Mouse (Mus musculus) MEL (cell line): ENCODE measurements around the gene Tbxas1. TPM values are rescaled to one million over a fixed set of nuclear protein-coding genes. Genes with fewer than 3 reads are reported as not detected.
A peak's percentile ranks its signal among the peaks of the same experiment; 100 is the strongest.

Experiments used
- DNase-seq: peaks from one replicate; pipeline ENCODE4 v3.0.0; 2011; ENCODE audit warnings: low read depth, low spot score
- H3K27ac ChIP-seq: 2 replicates; pipeline ENCODE4 v1.5.1; 2012; ENCODE audit warnings: low read depth, mild to moderate bottlenecking, control low read depth, low read length, moderate library complexity; ENCODE audit not compliant: control insufficient read depth
- H3K27me3 ChIP-seq, 2 experiments: fragments of 150-350 bp in 1 of 2; sonication (generic) in 1 of 2; 2 replicates each; pipeline ENCODE4 v1.6.1; 2012; ENCODE audit warnings: low read length in 2 of 2, mild to moderate bottlenecking in 2 of 2, improper control_type of control experiment in 1 of 2, moderate library complexity in 1 of 2; ENCODE audit not compliant: insufficient read depth in 2 of 2, control insufficient read depth in 1 of 2
- H3K36me3 ChIP-seq, 2 experiments: 2 replicates each; pipeline ENCODE4 v1.6.1; 2012 to 2014; ENCODE audit warnings: low read length in 2 of 2, improper control_type of control experiment in 1 of 2, inconsistent platforms in 1 of 2, mild to moderate bottlenecking in 1 of 2; ENCODE audit not compliant: insufficient read depth in 2 of 2, control insufficient read depth in 1 of 2
- H3K4me1 ChIP-seq, 2 experiments: fragments of 150-350 bp in 1 of 2; sonication (generic) in 1 of 2; 2 replicates each; pipeline ENCODE4 v1.6.1; 2012; ENCODE audit warnings: low read length in 2 of 2, improper control_type of control experiment in 1 of 2, mild to moderate bottlenecking in 1 of 2; ENCODE audit not compliant: insufficient read depth in 2 of 2, control insufficient read depth in 1 of 2
- H3K4me3 ChIP-seq, 2 experiments: fragments of 150-350 bp in 1 of 2; sonication (generic) in 1 of 2; 2 replicates each; pipeline ENCODE4 v1.5.1; 2012; ENCODE audit warnings: low read depth in 2 of 2, low read length in 2 of 2, mild to moderate bottlenecking in 2 of 2, moderate library complexity in 2 of 2, control low read depth in 1 of 2, improper control_type of control experiment in 1 of 2; ENCODE audit not compliant: control insufficient read depth in 1 of 2, insufficient read depth in 1 of 2
- H3K79me2 ChIP-seq: 2 replicates; pipeline ENCODE4 v1.6.1; 2012; ENCODE audit warnings: mild to moderate bottlenecking, low read length, moderate library complexity; ENCODE audit not compliant: control insufficient read depth, poor library complexity, insufficient read depth
- H3K9ac ChIP-seq: 2 replicates; pipeline ENCODE4 v1.6.1; 2012; ENCODE audit warnings: low read depth, mild to moderate bottlenecking, control low read depth, low read length, moderate library complexity; ENCODE audit not compliant: control insufficient read depth, poor library complexity, severe bottlenecking
- H3K9me3 ChIP-seq: fragments of 150-350 bp; sonication (generic); replicated peaks from 2 replicates; pipeline ENCODE4 v1.6.1; 2012; ENCODE audit warnings: mild to moderate bottlenecking, low read length, improper control_type of control experiment, moderate library complexity; ENCODE audit not compliant: insufficient read depth
- BHLHE40 ChIP-seq: IDR thresholded peaks from 2 replicates; pipeline ENCODE4 v1.6.1; 2012; ENCODE audit warnings: low read depth, mild to moderate bottlenecking, inconsistent platforms, low read length, improper control_type of control experiment, borderline replicate concordance
- ELF1 ChIP-seq: IDR thresholded peaks from 2 replicates; pipeline ENCODE4 v1.6.1; 2014; ENCODE audit warnings: low read depth, mild to moderate bottlenecking, inconsistent platforms, low read length, improper control_type of control experiment, moderate library complexity
- EP300 ChIP-seq, 2 experiments: IDR thresholded peaks; 2 replicates each; pipeline ENCODE4 v1.6.1; 2011; ENCODE audit warnings: improper control_type of control experiment in 2 of 2, low read length in 2 of 2, low read depth in 1 of 2, mild to moderate bottlenecking in 1 of 2
- ETS1 ChIP-seq: IDR thresholded peaks from 2 replicates; pipeline ENCODE4 v1.6.1; 2012; ENCODE audit warnings: low read depth, mild to moderate bottlenecking, inconsistent platforms, low read length, improper control_type of control experiment, moderate library complexity
- GATA1 ChIP-seq: IDR thresholded peaks from 2 replicates; pipeline ENCODE4 v1.6.1; 2011; ENCODE audit warnings: low read depth, low read length, improper control_type of control experiment
- HCFC1 ChIP-seq: IDR thresholded peaks from 2 replicates; pipeline ENCODE4 v1.6.1; 2012; ENCODE audit warnings: low read depth, mild to moderate bottlenecking, inconsistent platforms, low read length, improper control_type of control experiment, moderate library complexity
- MAFK ChIP-seq: IDR thresholded peaks from 2 replicates; pipeline ENCODE4 v1.6.1; 2011; ENCODE audit warnings: low read depth, mild to moderate bottlenecking, low read length, improper control_type of control experiment, borderline replicate concordance
- MAZ ChIP-seq: IDR thresholded peaks from 2 replicates; pipeline ENCODE4 v1.6.1; 2012; ENCODE audit warnings: low read depth, mild to moderate bottlenecking, inconsistent platforms, low read length, improper control_type of control experiment
- MXI1 ChIP-seq: IDR thresholded peaks from 2 replicates; pipeline ENCODE4 v1.6.1; 2011; ENCODE audit warnings: mild to moderate bottlenecking, low read depth, low read length, improper control_type of control experiment
- SIN3A ChIP-seq: IDR thresholded peaks from 2 replicates; pipeline ENCODE4 v1.6.1; 2012; ENCODE audit warnings: low read length, improper control_type of control experiment, inconsistent platforms
- SMC3 ChIP-seq: IDR thresholded peaks from 2 replicates; pipeline ENCODE4 v1.6.1; 2011; ENCODE audit warnings: low read depth, low read length, improper control_type of control experiment
- TAL1 ChIP-seq: IDR thresholded peaks from 2 replicates; pipeline ENCODE4 v1.6.1; 2012; ENCODE audit warnings: mild to moderate bottlenecking, inconsistent platforms, low read length, moderate library complexity, mixed read lengths
- TCF12 ChIP-seq: IDR thresholded peaks from 2 replicates; pipeline ENCODE4 v1.6.1; 2014; ENCODE audit warnings: low read depth, mild to moderate bottlenecking, inconsistent platforms, low read length, improper control_type of control experiment, moderate library complexity
- UBTF ChIP-seq: IDR thresholded peaks from 2 replicates; pipeline ENCODE4 v1.6.1; 2012; ENCODE audit warnings: low read depth, mild to moderate bottlenecking, inconsistent platforms, low read length, improper control_type of control experiment, moderate library complexity, borderline replicate concordance; ENCODE audit not compliant: insufficient read depth
- USF1 ChIP-seq: IDR thresholded peaks from 2 replicates; pipeline ENCODE4 v1.6.1; 2014; ENCODE audit warnings: low read depth, mild to moderate bottlenecking, inconsistent platforms, low read length, improper control_type of control experiment, moderate library complexity
- ZKSCAN1 ChIP-seq: IDR thresholded peaks from 2 replicates; pipeline ENCODE4 v1.6.1; 2012; ENCODE audit warnings: low read depth, mild to moderate bottlenecking, inconsistent platforms, low read length, improper control_type of control experiment, moderate library complexity
- polyA plus RNA-seq, 2 experiments: library from polyadenylated mRNA; stranded (reverse) in 1 of 2; unstranded in 1 of 2; fragments of >175 nt in 1 of 2; fragments of >200 nt in 1 of 2; gene quantifications; 2 replicates each; pipeline versions ENCODE4 v1.2.1 to v1.2.4; 2012; ENCODE audit warnings: low replicate concordance in 2 of 2, low read depth in 1 of 2; ENCODE audit not compliant: insufficient read length in 2 of 2, insufficient read depth in 1 of 2, missing spikeins in 1 of 2
- total RNA-seq: library from RNA; depleted of rRNA; stranded (reverse); fragments of 300-350 nt; gene quantifications from 2 replicates; pipeline ENCODE4 v1.2.3, GENCODE M21; 2012

Tbxas1 gene
- total and polyA plus RNA-seq, 3 experiments: 0.54 to 2.7 TPM; not detected in 1

GRCm38 (mm10) chr6:39021909-39022308, 146.7 kb downstream of the Tbxas1 start:
- H3K9ac ChIP-seq: no peak overlapping the region
- H3K79me2 ChIP-seq: no peaks in the 10 kb centered on the region
- TF ChIP-seq MAZ (no peak), TAL1 (peak; percentile 72), TCF12 (peak; percentile 56; the same call in 1 of the 2 replicates), GATA1 (peak; percentile 82), EP300 (IDR thresholded peaks at IDR 0.05; ENCODE audit: low read depth in 1 of 2, low read length in 2 of 2) (peak; percentile 48 to 64; a peak in 3 of 4 replicates), ETS1 (peak; percentile 8; the same call in 1 of the 2 replicates), ELF1 (no peak), MXI1 (no peak)
- TF ChIP-seq, all 39 proteins: peak for 5
- Histone ChIP-seq H3K4me1 (peaks cover 6 to 18% of the 10 kb centered on the region in 2 experiments; a peak in 3 of 4 replicates), H3K36me3 (peaks cover 0 to 16% of the 10 kb centered on the region in 2 experiments; a peak in 2 of 4 replicates), H3K27ac (peak overlapping the region; percentile 55), H3K4me3 (no peak overlapping the region), H3K27me3 (no peaks in the 10 kb centered on the region), H3K9me3 (no peaks in the 10 kb centered on the region)
- peak; percentile 70 for DNase-seq

GRCm38 (mm10) chr6:39022461-39023181, 147.4 kb downstream of the Tbxas1 start:
- H3K4me3 ChIP-seq: no peak overlapping the region
- no peaks in the 10 kb centered on the region for H3K27me3 ChIP-seq
- DNase-seq: peak; percentile 54
- H3K9ac ChIP-seq: no peak overlapping the region
- H3K9me3 ChIP-seq: no peaks in the 10 kb centered on the region
- TF ChIP-seq HCFC1 (no peak), USF1 (no peak), BHLHE40 (peak; percentile 28; the same call in 1 of the 2 replicates), GATA1 (peak; percentile 63), TCF12 (no peak), EP300 (IDR thresholded peaks at IDR 0.05; ENCODE audit: low read depth in 1 of 2, low read length in 2 of 2) (peak; percentile 21 to 62; a peak in 1 of 4 replicates), MAFK (no peak), ZKSCAN1 (no peak), SIN3A (no peak), UBTF (no peak), SMC3 (0 out of 2 replicates have a peak, but pooled peaks have one; percentile 9)
- H3K79me2 ChIP-seq: no peaks in the 10 kb centered on the region
- H3K36me3 ChIP-seq: peaks cover 0 to 16% of the 10 kb centered on the region in 2 experiments; a peak in 2 of 4 replicates
- H3K4me1 ChIP-seq: peaks cover 6 to 18% of the 10 kb centered on the region in 2 experiments; a peak in 3 of 4 replicates
- H3K27ac ChIP-seq: peak overlapping the region; percentile 55
